Mouse (Mus musculus) hindbrain, embryonic 16.5 days (tissue): ENCODE measurements around the gene Chfr. TPM values are rescaled to one million over a fixed set of nuclear protein-coding genes. Genes with fewer than 3 reads are reported as not detected.

ENCODE experiments used
- ATAC-seq: fragments of 200-750 bp; cut with Nextera tagmentation; 2 replicates; pipeline ENCODE4 v1.8.0; 2017; ENCODE audit warnings: moderate TSS enrichment, moderate library complexity
- H3K27ac ChIP-seq: fragments of 300-500 bp; sonication (generic); 2 replicates; pipeline ENCODE4 v1.5.1; 2014; ENCODE audit warnings: low read depth, mild to moderate bottlenecking, control low read depth, low read length, moderate library complexity
- H3K27me3 ChIP-seq: fragments of 300-500 bp; sonication (generic); replicated peaks from 2 replicates; pipeline ENCODE4 v1.6.1; 2014; ENCODE audit warnings: low read length; ENCODE audit not compliant: control insufficient read depth, insufficient read depth
- H3K36me3 ChIP-seq: fragments of 300-500 bp; sonication (generic); 2 replicates; pipeline ENCODE4 v1.6.1; 2014; ENCODE audit warnings: mild to moderate bottlenecking, low read length, moderate library complexity, mixed read lengths; ENCODE audit not compliant: control insufficient read depth, insufficient read depth
- H3K4me1 ChIP-seq: fragments of 300-500 bp; sonication (generic); 2 replicates; pipeline ENCODE4 v1.6.1; 2014; ENCODE audit warnings: low read depth, low read length; ENCODE audit not compliant: control insufficient read depth, insufficient read depth
- H3K4me2 ChIP-seq: fragments of 300-500 bp; sonication (generic); 2 replicates; pipeline ENCODE4 v1.6.1; 2014; ENCODE audit warnings: mild to moderate bottlenecking, low read length, control low read depth, moderate library complexity
- H3K4me3 ChIP-seq: fragments of 300-500 bp; sonication (generic); 2 replicates; pipeline ENCODE4 v1.5.1; 2014; ENCODE audit warnings: mild to moderate bottlenecking, low read length, control low read depth, moderate library complexity
- H3K9ac ChIP-seq: fragments of 300-500 bp; sonication (generic); 2 replicates; pipeline ENCODE4 v1.6.1; 2014; ENCODE audit warnings: low read depth, mild to moderate bottlenecking, control low read depth, low read length, moderate library complexity
- H3K9me3 ChIP-seq: fragments of 300-500 bp; sonication (generic); 2 replicates; pipeline ENCODE4 v1.6.1; 2014; ENCODE audit warnings: mild to moderate bottlenecking, low read length, moderate library complexity; ENCODE audit not compliant: control insufficient read depth
- WGBS: fragments of 180-500 bp; shearing (Covaris S2); extraction: QIAGEN DNeasy Blood & Tissue Kit; methylation state at CpG from one replicate; pipeline ENCODE4 v1.1.7; 2014; 5-methylcytosine and 5-hydroxymethylcytosine counted together
- polyA plus RNA-seq: library from polyadenylated mRNA; unstranded; fragments of >200 nt; fragmentation: Nextera tagmentation; extraction: Ambion mirVana; gene quantifications from 2 replicates; pipeline ENCODE4 v1.2.1, GENCODE M21; 2015

Gene Chfr
- polyA plus RNA-seq, 1 experiment from 2014 or later: 70.9 TPM

GRCm38 (mm10) chr5:110142309-110142708 is 6.7 kb downstream of the Chfr start:
- 91% methylated on average over 2 of the region's 2 CpGs for WGBS
- H3K27me3 ChIP-seq: no peaks in the 10 kb centered on the region
- no peak overlapping the region for H3K4me3 ChIP-seq
- H3K9me3 ChIP-seq: no peaks in the 10 kb centered on the region
- peaks cover 41% of the 10 kb centered on the region for H3K36me3 ChIP-seq
- no peak overlapping the region for H3K4me2 ChIP-seq
- H3K4me1 ChIP-seq: peaks cover under 1% of the 10 kb centered on the region
- H3K9ac ChIP-seq: no peak overlapping the region
- no peak overlapping the region for H3K27ac ChIP-seq
- ATAC-seq: no peak

GRCm38 (mm10) chr5:110143007-110143406 is 7.4 kb downstream of the Chfr start:
- Histone ChIP-seq H3K36me3 (peaks cover 44% of the 10 kb centered on the region), H3K4me2 (no peak overlapping the region), H3K4me3 (no peak overlapping the region), H3K9me3 (no peaks in the 10 kb centered on the region), H3K4me1 (no peaks in the 10 kb centered on the region), H3K27me3 (no peaks in the 10 kb centered on the region), H3K27ac (no peak overlapping the region), H3K9ac (no peak overlapping the region)
- ATAC-seq: no peak
- WGBS: 90% methylated on average over 5 of the region's 5 CpGs

DNA sequence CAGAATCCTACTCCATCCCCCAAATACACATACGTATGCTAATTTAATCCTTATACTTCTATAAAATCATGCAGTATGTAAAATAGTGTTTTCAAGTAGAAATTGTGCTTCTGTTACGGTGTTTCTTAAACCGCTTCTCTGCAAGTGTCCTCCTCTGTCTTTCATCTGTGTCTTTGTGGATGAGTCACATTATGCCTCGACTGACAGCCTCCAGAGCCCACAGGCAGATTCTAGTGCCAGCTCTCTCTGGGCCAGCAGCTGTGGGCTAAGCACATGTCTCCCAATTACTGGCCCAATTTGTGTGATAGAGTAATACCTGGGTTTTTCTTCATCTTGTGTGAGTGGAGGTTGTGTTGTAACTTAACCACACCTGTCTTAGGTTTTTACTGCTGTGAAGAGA is 33.7 kb downstream of the Chfr start:
- Histone ChIP-seq H3K4me2 (no peak overlapping the region), H3K9me3 (no peaks in the 10 kb centered on the region), H3K27me3 (no peaks in the 10 kb centered on the region), H3K4me1 (no peaks in the 10 kb centered on the region), H3K27ac (no peak overlapping the region), H3K36me3 (peaks cover 37% of the 10 kb centered on the region), H3K4me3 (no peak overlapping the region), H3K9ac (no peak overlapping the region)
- ATAC-seq: no peak
- WGBS: 97% methylated on average over 4 of the region's 4 CpGs

- peak within 1 kb of the TSS; percentile 86 for H3K9ac ChIP-seq
- peak; percentile 99 for ATAC-seq
- peaks cover 15% of the 10 kb centered on the region for H3K4me1 ChIP-seq
- H3K4me3 ChIP-seq: peak within 1 kb of the TSS; percentile 95
- no peaks in the 10 kb centered on the region for H3K9me3 ChIP-seq
- H3K27ac ChIP-seq: peak within 1 kb of the TSS; percentile 79
- peak within 1 kb of the TSS; percentile 79 for H3K4me2 ChIP-seq
- no peaks in the 10 kb centered on the region for H3K27me3 ChIP-seq
- peaks cover 6% of the 10 kb centered on the region for H3K36me3 ChIP-seq
- under 1% methylated on average over 41 of the region's 41 CpGs for WGBS
Measured at GRCm38 (mm10) chr5:110176362-110177020, 40.8 kb downstream of the Chfr start, which contains the start of gene Golga3. TSS of gene Golga3 (plus strand) at chr5:110176701.

DNA sequence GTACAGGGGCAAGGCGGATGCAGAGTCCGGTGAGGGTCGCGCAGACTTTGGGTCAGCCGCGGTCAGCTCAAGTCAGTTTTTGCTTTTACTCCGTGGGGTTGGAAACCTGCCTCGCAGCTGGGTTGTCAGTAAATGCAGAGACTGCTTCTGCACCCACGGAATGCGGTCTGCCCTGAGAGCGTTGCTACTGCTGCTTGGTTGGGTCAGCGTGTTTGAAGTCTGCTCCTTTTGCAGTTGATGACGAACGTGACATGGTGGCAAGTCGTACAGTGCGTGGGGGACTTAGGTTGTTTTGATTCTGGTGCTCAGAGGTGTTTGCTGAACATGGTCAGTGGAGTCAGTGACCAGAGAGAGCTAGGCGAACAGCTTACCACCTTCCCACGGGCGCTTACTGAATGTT is 41.4 kb downstream of the Chfr start:
- Histone ChIP-seq H3K4me3 (peak overlapping the region; percentile 95), H3K27ac (peak overlapping the region; percentile 79), H3K27me3 (no peaks in the 10 kb centered on the region), H3K4me2 (peak overlapping the region; percentile 79), H3K9me3 (no peaks in the 10 kb centered on the region), H3K36me3 (peaks cover 3% of the 10 kb centered on the region; the same call in 1 of the 2 replicates), H3K9ac (peak overlapping the region; percentile 86), H3K4me1 (peaks cover 15% of the 10 kb centered on the region)
- 4% methylated on average over 19 of the region's 19 CpGs for WGBS
- ATAC-seq: peak; percentile 37; the same call in 1 of the 2 replicates

- peaks cover 15% of the 10 kb centered on the region for H3K4me1 ChIP-seq
- H3K9me3 ChIP-seq: no peaks in the 10 kb centered on the region
- no peak overlapping the region for H3K4me2 ChIP-seq
- H3K9ac ChIP-seq: no peak overlapping the region
- H3K4me3 ChIP-seq: no peak overlapping the region
- 0 out of 2 replicates have a peak, but pooled peaks cover 2% of the 10 kb centered on the region for H3K36me3 ChIP-seq
- H3K27ac ChIP-seq: no peak overlapping the region
- 91% methylated on average over 2 of the region's 2 CpGs for WGBS
- no peak for ATAC-seq
- H3K27me3 ChIP-seq: no peaks in the 10 kb centered on the region
Measured at GRCm38 (mm10) chr5:110178628-110179027, 43.0 kb downstream of the Chfr start.

- no peak overlapping the region for H3K4me2 ChIP-seq
- 95% methylated on average over 5 of the region's 5 CpGs for WGBS
- H3K4me3 ChIP-seq: no peak overlapping the region
- no peaks in the 10 kb centered on the region for H3K9me3 ChIP-seq
- H3K36me3 ChIP-seq: peaks cover 13% of the 10 kb centered on the region
- no peak for ATAC-seq
- H3K27ac ChIP-seq: no peak overlapping the region
- no peak overlapping the region for H3K9ac ChIP-seq
- peaks cover 13% of the 10 kb centered on the region for H3K4me1 ChIP-seq
- H3K27me3 ChIP-seq: no peaks in the 10 kb centered on the region
Measured at GRCm38 (mm10) chr5:110181716-110182115, 46.1 kb downstream of the Chfr start.

DNA sequence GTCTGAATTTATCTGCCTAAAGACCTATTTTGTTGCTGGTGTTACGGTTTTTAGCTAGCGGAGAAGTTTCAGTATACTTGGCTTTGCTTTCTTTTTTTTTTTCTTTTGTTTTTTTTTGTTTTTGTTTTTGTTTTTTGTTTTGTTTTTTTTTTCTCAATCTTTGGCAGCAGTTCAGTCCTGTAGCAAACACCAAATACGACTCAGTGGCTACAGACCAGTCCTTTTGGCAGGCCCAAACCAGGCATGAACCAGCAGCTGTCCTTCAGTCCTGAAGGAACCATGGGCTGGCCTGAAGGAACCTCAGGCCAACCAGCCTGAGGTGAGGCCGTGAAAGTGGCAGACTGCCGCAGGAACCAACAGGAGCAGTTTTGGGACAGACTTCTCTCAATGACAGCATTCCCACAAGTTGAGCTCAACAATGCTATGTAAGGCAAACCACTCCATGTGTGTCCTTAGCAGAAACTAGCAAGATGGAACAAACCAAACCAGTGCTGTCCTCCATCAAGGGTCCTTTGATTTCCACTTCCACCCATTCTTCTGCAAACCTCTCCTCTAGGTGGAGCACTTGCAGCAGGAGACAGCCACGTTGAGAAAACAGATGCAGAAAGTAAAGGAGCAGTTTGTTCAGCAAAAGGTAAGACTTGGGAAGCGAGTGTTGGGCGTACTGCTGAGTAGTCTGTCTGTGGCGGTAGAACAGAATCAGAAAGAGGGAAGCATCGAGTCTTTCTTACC is 67.7 kb downstream of the Chfr start:
- no peak overlapping the region for H3K4me3 ChIP-seq
- no peak overlapping the region for H3K9ac ChIP-seq
- no peaks in the 10 kb centered on the region for H3K4me1 ChIP-seq
- H3K27ac ChIP-seq: no peak overlapping the region
- no peak overlapping the region for H3K4me2 ChIP-seq
- H3K9me3 ChIP-seq: no peaks in the 10 kb centered on the region
- peaks cover 61% of the 10 kb centered on the region for H3K36me3 ChIP-seq
- no peaks in the 10 kb centered on the region for H3K27me3 ChIP-seq
- ATAC-seq: no peak
- 86% methylated on average over 10 of the region's 10 CpGs for WGBS

DNA sequence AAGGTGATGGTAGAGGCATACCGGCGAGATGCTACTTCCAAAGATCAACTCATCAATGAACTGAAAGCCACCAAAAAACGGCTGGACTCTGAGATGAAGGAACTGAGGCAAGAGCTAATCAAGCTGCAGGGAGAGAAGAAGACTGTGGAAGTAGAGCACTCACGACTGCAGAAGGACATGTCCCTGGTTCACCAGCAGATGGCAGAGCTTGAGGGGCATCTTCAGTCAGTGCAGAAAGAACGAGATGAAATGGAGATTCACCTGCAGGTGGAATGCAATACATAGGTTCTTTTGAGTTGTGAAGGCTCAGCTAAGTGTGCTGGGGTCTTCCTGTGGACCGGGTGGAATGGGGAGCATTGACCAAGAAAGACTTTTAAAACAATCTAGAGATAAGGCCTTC is 69.1 kb downstream of the Chfr start:
- WGBS: 84% methylated on average over 6 of the region's 6 CpGs
- H3K27ac ChIP-seq: no peak overlapping the region
- H3K4me2 ChIP-seq: no peak overlapping the region
- no peak overlapping the region for H3K4me3 ChIP-seq
- H3K9ac ChIP-seq: no peak overlapping the region
- peaks cover 69% of the 10 kb centered on the region for H3K36me3 ChIP-seq
- no peaks in the 10 kb centered on the region for H3K27me3 ChIP-seq
- H3K9me3 ChIP-seq: no peaks in the 10 kb centered on the region
- H3K4me1 ChIP-seq: no peaks in the 10 kb centered on the region
- ATAC-seq: no peak
